Mouse (Mus musculus) right cerebral cortex, postnatal 25 days (tissue): ENCODE measurements around the gene Neurl4.
"Not testable (repeated sequence)": the region's sequence is repeated elsewhere in the genome, so short reads cannot be mapped to it uniquely, and the experiment has no call there.

Experiments used
- DNase-seq: peaks from one replicate; pipeline ENCODE4 v3.0.0; 2022

Neurl4 gene

GRCm38 (mm10) chr11:69914372-69914764 lies 13.5 kb downstream of the Neurl4 start:
- DNase-seq, result no peak

- DNase-seq, result no peak
These were observed 14.1 kb downstream of the Neurl4 start for GRCm38 (mm10) chr11:69914917-69915430.

- DNase-seq, result no peak
These were observed 15.1 kb downstream of the Neurl4 start for GRCm38 (mm10) chr11:69915667-69916627.

- not testable (repeated sequence) for DNase-seq
These were observed 15.9 kb downstream of the Neurl4 start for GRCm38 (mm10) chr11:69916652-69917378.

- DNase-seq, result no peak
These were observed 16.6 kb downstream of the Neurl4 start for GRCm38 (mm10) chr11:69917379-69917948.

- no peak for DNase-seq
These were observed 17.2 kb downstream of the Neurl4 start for GRCm38 (mm10) chr11:69918118-69918517.

- DNase-seq, result no peak
These were observed 18.2 kb downstream of the Neurl4 start for GRCm38 (mm10) chr11:69919053-69919452.

- peak; percentile 42 for DNase-seq
These were observed 18.9 kb downstream of the Neurl4 start for GRCm38 (mm10) chr11:69919661-69920265.

- DNase-seq, result peak; percentile 26
These were observed 19.6 kb downstream of the Neurl4 start for GRCm38 (mm10) chr11:69920266-69921031.

- peak; percentile 100 for DNase-seq
These were observed 20.5 kb downstream of the Neurl4 start, which contains the start of gene Eif5a for GRCm38 (mm10) chr11:69921114-69922011. Gene Eif5a (minus strand): TSS chr11:69921958.

GRCm38 (mm10) chr11:69922012-69922756 lies 21.3 kb downstream of the Neurl4 start:
- no peak for DNase-seq

- no peak for DNase-seq
These were observed 21.9 kb downstream of the Neurl4 start for GRCm38 (mm10) chr11:69922796-69923195.

GRCm38 (mm10) chr11:69927501-69927900 lies 26.6 kb downstream of the Neurl4 start:
- DNase-seq, result no peak

GRCm38 (mm10) chr11:69929712-69930111 lies 28.8 kb downstream of the Neurl4 start:
- no peak for DNase-seq

- not testable (repeated sequence) for DNase-seq
These were observed 29.3 kb downstream of the Neurl4 start for GRCm38 (mm10) chr11:69930176-69930575.

GRCm38 (mm10) chr11:69930967-69931537 lies 30.2 kb downstream of the Neurl4 start:
- no peak for DNase-seq

- DNase-seq, result no peak
These were observed 30.9 kb downstream of the Neurl4 start for GRCm38 (mm10) chr11:69931769-69932168.

- no peak for DNase-seq
These were observed 31.4 kb downstream of the Neurl4 start for GRCm38 (mm10) chr11:69932254-69932653.

GRCm38 (mm10) chr11:69933066-69933465 lies 32.2 kb downstream of the Neurl4 start:
- DNase-seq, result no peak

- DNase-seq, result peak; percentile 82
These were observed 33.3 kb downstream of the Neurl4 start for GRCm38 (mm10) chr11:69934169-69934568.
